Mouse (Mus musculus): ENCODE results near the gene Hoxb5.

The Hoxb5 gene

GRCm38 (mm10) chr11:96334998-96335397, 31.9 kb downstream of the Hoxb5 start:
- in situ Hi-C loops (cut with MboI, MseI): no loop called here

- in situ Hi-C loops (cut with MboI, MseI): no loop called here
Observed at GRCm38 (mm10) chr11:96336597-96336996, 33.5 kb downstream of the Hoxb5 start.

- in situ Hi-C loops (cut with MboI, MseI): no loop called here
Observed at GRCm38 (mm10) chr11:96337026-96337425, 33.9 kb downstream of the Hoxb5 start.

GRCm38 (mm10) chr11:96338957-96339855, 36.1 kb downstream of the Hoxb5 start:
- in situ Hi-C loops (cut with MboI, MseI): no loop called here

- in situ Hi-C loops (cut with MboI, MseI): no loop called here
Observed at GRCm38 (mm10) chr11:96340698-96341365, 37.7 kb downstream of the Hoxb5 start.

GRCm38 (mm10) chr11:96341701-96342575, 38.8 kb downstream of the Hoxb5 start:
- in situ Hi-C loops (cut with MboI, MseI): no loop called here

- in situ Hi-C loops (cut with MboI, MseI): no loop called here
Observed at GRCm38 (mm10) chr11:96342576-96342930, 39.4 kb downstream of the Hoxb5 start.

- in situ Hi-C loops (cut with MboI, MseI): no loop called here
Observed at GRCm38 (mm10) chr11:96343206-96343745, 40.1 kb downstream of the Hoxb5 start.

- in situ Hi-C loops (cut with MboI, MseI): no loop called here
Observed at GRCm38 (mm10) chr11:96344061-96344877, 41.1 kb downstream of the Hoxb5 start.

- in situ Hi-C loops (cut with MboI, MseI): no loop called here
Observed at GRCm38 (mm10) chr11:96344878-96345159, 41.7 kb downstream of the Hoxb5 start.

- in situ Hi-C loops (cut with MboI, MseI): no loop called here
Observed at GRCm38 (mm10) chr11:96345220-96345892, 42.2 kb downstream of the Hoxb5 start.

- in situ Hi-C loops (cut with MboI, MseI): no loop called here
Observed at GRCm38 (mm10) chr11:96345893-96346806, 43.0 kb downstream of the Hoxb5 start.

- in situ Hi-C loops (cut with MboI, MseI): no loop called here
Observed at GRCm38 (mm10) chr11:96346916-96347520, 43.9 kb downstream of the Hoxb5 start.

GRCm38 (mm10) chr11:96347717-96348116, 44.6 kb downstream of the Hoxb5 start:
- in situ Hi-C loops (cut with MboI, MseI): no loop called here

- in situ Hi-C loops (cut with MboI, MseI): no loop called here
Observed at GRCm38 (mm10) chr11:96348141-96348928, 45.2 kb downstream of the Hoxb5 start.

GRCm38 (mm10) chr11:96348988-96349387, 45.9 kb downstream of the Hoxb5 start:
- in situ Hi-C loops (cut with MboI, MseI): no loop called here

- in situ Hi-C loops (cut with MboI, MseI): no loop called here
Observed at GRCm38 (mm10) chr11:96349491-96350340, 46.6 kb downstream of the Hoxb5 start.

Data from T-helper 1 cell (primary cell).